Comparison of ENCODE assay signal across 9 mouse cellular contexts in the genomic region with DNA sequence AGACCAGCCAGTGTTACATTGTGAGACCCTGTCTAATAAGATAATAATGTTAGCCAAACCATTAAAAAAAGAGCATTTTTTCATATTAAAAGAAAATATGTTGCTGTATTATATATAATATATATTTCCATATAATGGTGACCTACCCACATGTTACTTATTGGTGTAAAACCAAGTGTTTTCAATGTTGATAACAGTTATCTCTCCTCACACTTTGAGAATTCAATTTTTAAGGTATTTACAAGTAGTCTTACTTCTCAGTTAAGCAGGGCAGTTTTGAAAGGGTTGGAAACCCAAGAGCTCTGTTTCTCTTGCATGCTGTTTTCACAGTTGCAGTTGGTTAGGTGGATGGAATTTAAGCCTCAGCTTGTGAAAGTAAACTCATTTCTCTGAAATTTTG. TPM values are rescaled to one million over a fixed set of nuclear protein-coding genes. Genes with fewer than 3 reads are reported as not detected.
DNase-seq lines count a peak whose midpoint lies in the region; ATAC-seq and TF ChIP-seq lines count a peak whose summit lies in the region.
"Had no signal": no experiment of that assay in that cellular context is flagged by ENCODE, and none has a peak within 500 bp of the region (broad histone marks: within the 10 kb centered on the region; RNA-seq: fewer than 3 reads in every experiment).

No protein-coding gene starts in this region.

- H3K9ac ChIP-seq in MEL (ENCODE audit: control insufficient read depth, low read depth, low read length, poor library complexity, severe bottlenecking): peak overlapping the region; percentile 100
- H3K9ac ChIP-seq in embryonic facial prominence, embryonic 15.5 days: no peak overlapping the region
- H3K9ac ChIP-seq in liver, embryonic 15.5 days: peak overlapping the region; percentile 93

- peaks cover 5% of the 10 kb centered on the region; the same call in 1 of the 2 replicates for H3K4me1 ChIP-seq in kidney, adult 2 months (ENCODE audit: control insufficient read depth, insufficient read depth, low read length)
- H3K4me1 ChIP-seq in MEL (ENCODE audit: control insufficient read depth in 1 of 2, insufficient read depth in 2 of 2, low read length in 2 of 2): peaks cover 9 to 19% of the 10 kb centered on the region in 2 experiments
- H3K4me1 ChIP-seq in embryonic facial prominence, embryonic 15.5 days: peaks cover 11% of the 10 kb centered on the region; the same call in 1 of the 2 replicates
- peaks cover 47% of the 10 kb centered on the region for H3K4me1 ChIP-seq in liver, embryonic 15.5 days (replicated peaks)

- TF ChIP-seq POLR2A in kidney, adult 2 months (IDR thresholded peaks at IDR 0.05; ENCODE audit: low read depth, low read length): no peak
- no peak for TF ChIP-seq POLR2A in MEL (IDR thresholded peaks at IDR 0.05; ENCODE audit: control insufficient read depth in 1 of 2, insufficient read depth in 1 of 2, low read depth in 1 of 2, low read length in 2 of 2, poor library complexity in 1 of 2)

- H3K27ac ChIP-seq in kidney, adult 2 months (ENCODE audit: insufficient read depth, low read depth, low read length): peak overlapping the region; percentile 39; the same call in 1 of the 2 replicates
- peak overlapping the region; percentile 41; the same call in 1 of the 2 replicates for H3K27ac ChIP-seq in MEL (ENCODE audit: control insufficient read depth, low read depth, low read length)
- H3K27ac ChIP-seq in embryonic facial prominence, embryonic 15.5 days (replicated peaks): no peak overlapping the region
- peak overlapping the region; percentile 93 for H3K27ac ChIP-seq in liver, embryonic 15.5 days (replicated peaks)

- peak overlapping the region; percentile 69 for H3K4me3 ChIP-seq in kidney, adult 2 months (ENCODE audit: insufficient read depth, low read depth, low read length)
- peak overlapping the region; percentile 76 to 100 for H3K4me3 ChIP-seq in MEL (ENCODE audit: control insufficient read depth in 1 of 2, insufficient read depth in 1 of 2, low read depth in 2 of 2, low read length in 2 of 2)
- peak overlapping the region; percentile 96; the same call in 1 of the 2 replicates for H3K4me3 ChIP-seq in embryonic facial prominence, embryonic 15.5 days (replicated peaks)
- peak overlapping the region; percentile 98 for H3K4me3 ChIP-seq in liver, embryonic 15.5 days (replicated peaks)

- TF ChIP-seq CTCF in kidney, adult 2 months (conservative IDR thresholded peaks at IDR 0.05; ENCODE audit: insufficient read depth, insufficient read length, low read depth, low read length): no peak
- no peak for TF ChIP-seq CTCF in MEL (IDR thresholded peaks at IDR 0.05 in 2 of 3, conservative IDR thresholded peaks at IDR 0.05 in 1 of 3; ENCODE audit: control insufficient read depth in 1 of 3, insufficient read depth in 1 of 3, low read depth in 2 of 3, low read length in 3 of 3, poor library complexity in 1 of 3, severe bottlenecking in 1 of 3)

- TF ChIP-seq EP300 in MEL (IDR thresholded peaks at IDR 0.05; ENCODE audit: low read depth in 1 of 2, low read length in 2 of 2): peak; percentile 57 to 69; a peak in 3 of 4 replicates

- no peak for DNase-seq in kidney, adult 2 months
- no peak for DNase-seq in kidney, adult 9 months
- DNase-seq in MEL (ENCODE audit: low read depth, low spot score): peak; percentile 40
- DNase-seq in right cerebral cortex, postnatal 4 days: no peak
- DNase-seq in yolk sac, embryonic 10.5 days (ENCODE audit: low spot score): no peak
- no peak for DNase-seq in right cerebral cortex, postnatal 36 days (ENCODE audit: low spot score in 2 of 2)

- TF ChIP-seq RAD21 in MEL (IDR thresholded peaks at IDR 0.05; ENCODE audit: low read depth, low read length): no peak

- H3K79me2 ChIP-seq in MEL (ENCODE audit: control insufficient read depth, insufficient read depth, low read length, poor library complexity): peaks cover 32% of the 10 kb centered on the region

- H3K27me3 ChIP-seq in kidney, adult 2 months (replicated peaks; ENCODE audit: control insufficient read depth, insufficient read depth, low read length): no peaks in the 10 kb centered on the region
- H3K27me3 ChIP-seq in MEL (ENCODE audit: control insufficient read depth in 1 of 2, insufficient read depth in 2 of 2, low read length in 2 of 2): no peaks in the 10 kb centered on the region
- H3K27me3 ChIP-seq in embryonic facial prominence, embryonic 15.5 days: no peaks in the 10 kb centered on the region
- no peaks in the 10 kb centered on the region for H3K27me3 ChIP-seq in liver, embryonic 15.5 days

- H3K36me3 ChIP-seq in kidney, adult 2 months (ENCODE audit: control insufficient read depth, insufficient read depth, low read length): no peaks in the 10 kb centered on the region
- peaks cover 10 to 30% of the 10 kb centered on the region in 2 experiments for H3K36me3 ChIP-seq in MEL (ENCODE audit: control insufficient read depth in 1 of 2, insufficient read depth in 2 of 2, low read length in 2 of 2)
- no peaks in the 10 kb centered on the region for H3K36me3 ChIP-seq in embryonic facial prominence, embryonic 15.5 days
- peaks cover 22% of the 10 kb centered on the region for H3K36me3 ChIP-seq in liver, embryonic 15.5 days (replicated peaks)

- no peak for ATAC-seq in embryonic facial prominence, embryonic 15.5 days (ENCODE audit: insufficient number of reproducible peaks, low FRiP score, low TSS enrichment, low read depth)
- ATAC-seq in liver, embryonic 15.5 days (ENCODE audit: insufficient read depth): no peak

- peak overlapping the region; percentile 71; the same call in 1 of the 2 replicates for H3K4me2 ChIP-seq in embryonic facial prominence, embryonic 15.5 days (replicated peaks)
- H3K4me2 ChIP-seq in liver, embryonic 15.5 days: peak overlapping the region; percentile 66

- H3K9me3 ChIP-seq in MEL (replicated peaks; ENCODE audit: insufficient read depth, low read length): no peaks in the 10 kb centered on the region
- H3K9me3 ChIP-seq in embryonic facial prominence, embryonic 15.5 days (replicated peaks): no peaks in the 10 kb centered on the region
- H3K9me3 ChIP-seq in liver, embryonic 15.5 days (replicated peaks): no peaks in the 10 kb centered on the region

TF ChIP-seq in MEL, 35 proteins besides CTCF, POLR2A, EP300 and RAD21:
- TF ChIP-seq HCFC1 (IDR thresholded peaks at IDR 0.05; ENCODE audit: low read depth, low read length) (no peak), SIN3A (IDR thresholded peaks at IDR 0.05; ENCODE audit: low read length) (peak; percentile 32; the same call in 1 of the 2 replicates), MAX (IDR thresholded peaks at IDR 0.05; ENCODE audit: low read length) (0 out of 2 replicates have a peak, but pooled peaks have one; percentile 38), ETS1 (IDR thresholded peaks at IDR 0.05; ENCODE audit: low read depth, low read length) (no peak; the same call in 1 of the 2 replicates), NRF1 (IDR thresholded peaks at IDR 0.05; ENCODE audit: insufficient read depth, low read depth, low read length, poor library complexity, severe bottlenecking) (no peak), RCOR1 (IDR thresholded peaks at IDR 0.05; ENCODE audit: low read depth, low read length) (no peak; the same call in 1 of the 2 replicates), MEF2A (IDR thresholded peaks at IDR 0.05; ENCODE audit: extremely low read depth, insufficient replicate concordance, low read depth, low read length, poor library complexity, severe bottlenecking) (no peak), MAFK (IDR thresholded peaks at IDR 0.05; ENCODE audit: borderline replicate concordance, low read depth, low read length) (no peak), MAZ (IDR thresholded peaks at IDR 0.05; ENCODE audit: low read depth, low read length) (no peak), ELF1 (IDR thresholded peaks at IDR 0.05; ENCODE audit: low read depth, low read length) (no peak), ZNF384 (IDR thresholded peaks at IDR 0.05; ENCODE audit: low read depth, low read length) (no peak), JUND (IDR thresholded peaks at IDR 0.05; ENCODE audit: low read depth, low read length) (no peak), MYB (IDR thresholded peaks at IDR 0.05; ENCODE audit: low read depth, low read length) (no peak), SMC3 (IDR thresholded peaks at IDR 0.05; ENCODE audit: low read depth, low read length) (no peak), MXI1 (IDR thresholded peaks at IDR 0.05; ENCODE audit: low read depth, low read length) (peak; percentile 54; the same call in 1 of the 2 replicates), UBTF (IDR thresholded peaks at IDR 0.05; ENCODE audit: borderline replicate concordance, insufficient read depth, low read depth, low read length) (no peak), POLR2AphosphoS5 (IDR thresholded peaks at IDR 0.05; ENCODE audit: borderline replicate concordance, low read depth, low read length) (no peak), TBP (IDR thresholded peaks at IDR 0.05; ENCODE audit: low read depth, low read length) (no peak), GATA1 (IDR thresholded peaks at IDR 0.05; ENCODE audit: low read depth, low read length) (peak; percentile 56; the same call in 1 of the 2 replicates), E2F4 (IDR thresholded peaks at IDR 0.05; ENCODE audit: borderline replicate concordance, low read depth, low read length) (no peak), TCF12 (IDR thresholded peaks at IDR 0.05; ENCODE audit: low read depth, low read length) (peak; percentile 72; the same call in 1 of the 2 replicates)

RNA-seq across cellular contexts. Expression of a gene that starts 1.4 kb away (rescaled TPM):
- 81.5 and 81.6 TPM in 2 replicates for polyA plus RNA-seq in kidney, adult 2 months (2012; rRNA removed)
- total RNA-seq in MEL (2012; rRNA removed): 23.2 and 24.5 TPM in 2 replicates
- polyA plus RNA-seq in MEL (2012; ENCODE audit: insufficient read depth in 1 of 2, insufficient read length in 2 of 2, low read depth in 1 of 2, low replicate concordance in 2 of 2, missing spikeins in 1 of 2): 100 to 1,000 TPM in 1 of 2 experiments, 10 to 100 TPM in 1; 34.8 to 131 TPM
- polyA plus RNA-seq in embryonic facial prominence, embryonic 15.5 days (2015; fragmentation: Nextera tagmentation; extraction: Ambion mirVana): 26.3 and 29.9 TPM in 2 replicates
- 65.6 and 65.9 TPM in 2 replicates for polyA plus RNA-seq in liver, embryonic 15.5 days (2015; fragmentation: Nextera tagmentation; extraction: Ambion mirVana)

RNA-seq across cellular contexts. Expression of a gene that starts 11.5 kb away (rescaled TPM):
- 0.08 and 0.11 TPM in 2 replicates for polyA plus RNA-seq in kidney, adult 2 months (2012; rRNA removed)
- total RNA-seq in MEL (2012; rRNA removed): not detected in 2 replicates
- under 1 TPM in 1 of 2 experiments, not detected in 1; 0.03 TPM for polyA plus RNA-seq in MEL (2012; ENCODE audit: insufficient read depth in 1 of 2, insufficient read length in 2 of 2, low read depth in 1 of 2, low replicate concordance in 2 of 2, missing spikeins in 1 of 2)
- polyA plus RNA-seq in embryonic facial prominence, embryonic 15.5 days (2015; fragmentation: Nextera tagmentation; extraction: Ambion mirVana): 8.3 and 9.8 TPM in 2 replicates
- polyA plus RNA-seq in liver, embryonic 15.5 days (2015; fragmentation: Nextera tagmentation; extraction: Ambion mirVana): 0.03 TPM in 1 of 2 replicates, not detected in the other
- total RNA-seq: neutrophil, adult 5-6 weeks had no signal
